Mouse (Mus musculus) layer of hippocampus, adult 6 months (tissue): Measurements from ENCODE around the gene Scnn1b. TPM values are rescaled to one million over a fixed set of nuclear protein-coding genes. Genes with fewer than 3 reads are reported as not detected.

Experiments
- long read RNA-seq, 2 experiments: library from polyadenylated mRNA; unstranded; transcript quantifications; one replicate each; pipeline ENCODE4 v2.0.0; 2019 to 2020
- polyA plus RNA-seq: library from polyadenylated mRNA; unstranded; fragments of <200 nt; fragmentation: Nextera tagmentation; gene quantifications from 2 replicates; pipeline ENCODE4 v1.2.3, GENCODE M21; 2021

The Scnn1b gene
- polyA plus RNA-seq = 0.09 TPM in 1 of 2 replicates, not detected in the other
- long read RNA-seq, experiment 1 = 0 reads
- long read RNA-seq, experiment 2, partial matches to known transcripts = 0 of 1 reads
- long read RNA-seq, experiment 2, other reads (novel, unspliced or antisense) = 1 of 1 reads

DNA sequence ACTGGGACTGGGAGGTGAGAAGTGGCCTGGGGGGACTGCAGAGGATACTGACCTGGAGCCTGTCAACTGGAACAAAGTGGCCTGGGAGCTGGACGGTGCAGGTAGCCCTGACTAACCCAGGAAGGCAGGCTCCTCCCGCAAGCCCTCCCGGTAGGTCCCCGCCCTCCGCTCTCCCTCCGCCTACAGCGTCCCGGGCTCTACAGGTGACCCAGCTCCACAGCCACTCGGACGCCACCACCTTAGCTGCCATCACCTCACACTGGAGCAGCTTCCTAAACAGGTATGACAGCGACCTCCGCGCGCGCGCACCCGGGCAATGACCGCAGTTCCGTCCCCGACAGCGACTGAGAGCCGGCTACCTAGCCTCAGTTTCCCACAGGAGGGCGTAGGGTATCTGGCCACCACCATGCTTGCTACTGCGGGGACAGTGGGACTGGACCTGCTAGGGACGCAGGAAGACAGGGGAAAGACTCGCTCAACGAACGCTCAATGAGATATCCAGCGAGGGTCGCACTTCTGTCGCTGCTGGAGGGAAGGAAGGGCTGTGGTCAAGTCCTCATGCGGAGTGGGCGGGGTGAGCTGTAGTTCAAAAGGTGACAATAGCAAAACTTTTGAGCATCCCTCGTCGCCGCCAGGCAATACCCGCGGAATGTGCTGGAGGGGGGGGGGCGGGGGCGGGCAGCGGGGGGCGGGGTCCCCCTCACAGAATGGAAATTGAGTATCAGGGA lies at the start of gene Scnn1b:
Gene Scnn1b (plus strand): TSS at position 181 of the 728 bp plus-strand sequence.

Other genes starting within 250 kb of the Scnn1b start
- gene Usp31, start 157.8 kb upstream of the Scnn1b start, polyA plus RNA-seq = 3.6 and 3.8 TPM in 2 replicates
- gene Scnn1g, start 130.6 kb upstream of the Scnn1b start, polyA plus RNA-seq = 0.04 TPM in 1 of 2 replicates, not detected in the other
- gene Cog7, start 116.7 kb downstream of the Scnn1b start, polyA plus RNA-seq = 34.2 and 36.4 TPM in 2 replicates
- gene Gga2, start 156.2 kb downstream of the Scnn1b start, polyA plus RNA-seq = 16.3 and 19.1 TPM in 2 replicates
- 22.2 and 23.9 TPM in 2 replicates for gene Ubfd1, start 202.1 kb downstream of the Scnn1b start, polyA plus RNA-seq
- 6.9 and 7.5 TPM in 2 replicates for gene Ears2, start 202.2 kb downstream of the Scnn1b start, polyA plus RNA-seq
- gene Ndufab1, start 236.8 kb downstream of the Scnn1b start, polyA plus RNA-seq = 1,091 and 1,093 TPM in 2 replicates